Mouse (Mus musculus) small intestine, adult 2 months (tissue): ENCODE data around the gene Olfr631. TPM values are rescaled to one million over a fixed set of nuclear protein-coding genes. Genes with fewer than 3 reads are reported as not detected.
"Not testable (repeated sequence)": the region's sequence is repeated elsewhere in the genome, so short reads cannot be mapped to it uniquely, and the experiment has no call there.

Source experiments
- H3K27ac ChIP-seq: fragments of 200-500 bp; 2 replicates; pipeline ENCODE4 v1.5.1; 2012; ENCODE audit warnings: low read depth, low read length, control low read depth, inconsistent platforms; ENCODE audit not compliant: insufficient read depth
- H3K27me3 ChIP-seq: fragments of 200-500 bp; 2 replicates; pipeline ENCODE4 v1.6.1; 2012; ENCODE audit warnings: mild to moderate bottlenecking, moderate library complexity, low read length, inconsistent platforms; ENCODE audit not compliant: control insufficient read depth, insufficient read depth
- H3K36me3 ChIP-seq: fragments of 200-500 bp; 2 replicates; pipeline ENCODE4 v1.6.1; 2012; ENCODE audit warnings: mild to moderate bottlenecking, low read length, control low read depth, inconsistent platforms; ENCODE audit not compliant: control insufficient read depth, insufficient read depth
- H3K4me1 ChIP-seq: fragments of 200-500 bp; 2 replicates; pipeline ENCODE4 v1.6.1; 2012; ENCODE audit warnings: low read length, inconsistent platforms, mixed read lengths; ENCODE audit not compliant: control insufficient read depth, insufficient read depth, insufficient read length
- H3K4me3 ChIP-seq: fragments of 200-500 bp; 2 replicates; pipeline ENCODE4 v1.5.1; 2012; ENCODE audit warnings: low read depth, mild to moderate bottlenecking, control low read depth, inconsistent platforms, low read length, moderate library complexity
- CTCF ChIP-seq: fragments of 200-500 bp; IDR thresholded peaks from 2 replicates; pipeline ENCODE4 v1.5.1; 2012; ENCODE audit warnings: low read depth, mild to moderate bottlenecking, control low read depth, inconsistent platforms, low read length, moderate library complexity, mixed read lengths; ENCODE audit not compliant: insufficient replicate concordance, insufficient read length; ENCODE audit errors: extremely low read depth
- POLR2A ChIP-seq: fragments of 200-500 bp; IDR thresholded peaks from 2 replicates; pipeline ENCODE4 v1.6.1; 2012; ENCODE audit warnings: low read depth, mild to moderate bottlenecking, control low read depth, inconsistent platforms, low read length, moderate library complexity
- WGBS: fragments of 180-500 bp; shearing (Covaris S2); methylation state at CpG from one replicate; pipeline ENCODE4 v1.1.7; 2018; 5-methylcytosine and 5-hydroxymethylcytosine counted together
- polyA plus RNA-seq: library from polyadenylated mRNA; depleted of rRNA; stranded (reverse); fragments of >200 nt; gene quantifications from 2 replicates; pipeline ENCODE4 v1.2.3, GENCODE M21; 2012; rRNA removed

Gene Olfr631
- polyA plus RNA-seq, 1 experiment: not detected

GRCm38 (mm10) chr7:103934264-103934663, 5.6 kb downstream of the Olfr631 start, which contains the start of gene Olfr632:
Gene Olfr632, plus strand, starts transcription at chr7:103934347.
- Histone ChIP-seq H3K27ac (no peak within 1 kb of the TSS), H3K36me3 (no peaks in the 10 kb centered on the region), H3K27me3 (no peaks in the 10 kb centered on the region), H3K4me3 (no peak within 1 kb of the TSS), H3K4me1 (no peaks in the 10 kb centered on the region)
- no peak for TF ChIP-seq POLR2A
- no peak for TF ChIP-seq CTCF
- WGBS: 67% methylated on average over 2 of the region's 2 CpGs

GRCm38 (mm10) chr7:103942730-103943129, 14.1 kb downstream of the Olfr631 start:
- no peaks in the 10 kb centered on the region for H3K4me1 ChIP-seq
- H3K36me3 ChIP-seq: no peaks in the 10 kb centered on the region
- no peaks in the 10 kb centered on the region for H3K27me3 ChIP-seq
- H3K27ac ChIP-seq: no peak overlapping the region
- 16% methylated on average over 2 of the region's 2 CpGs for WGBS
- peak; percentile 53; the same call in 1 of the 2 replicates for TF ChIP-seq CTCF
- no peak for TF ChIP-seq POLR2A
- no peak overlapping the region for H3K4me3 ChIP-seq

- TF ChIP-seq CTCF: no peak
- TF ChIP-seq POLR2A: no peak
- Histone ChIP-seq H3K27ac (no peak within 1 kb of the TSS), H3K4me3 (no peak within 1 kb of the TSS), H3K36me3 (no peaks in the 10 kb centered on the region), H3K4me1 (no peaks in the 10 kb centered on the region), H3K27me3 (no peaks in the 10 kb centered on the region)
Measured at GRCm38 (mm10) chr7:103944137-103944536, 15.5 kb downstream of the Olfr631 start, which contains the start of gene Olfr633. Gene Olfr633, plus strand, starts transcription at chr7:103944437.

- not testable (repeated sequence) for H3K36me3 ChIP-seq, H3K4me1 ChIP-seq, H3K4me3 ChIP-seq, H3K27me3 ChIP-seq, H3K27ac ChIP-seq
- 95% methylated on average over 22 of the region's 22 CpGs for WGBS
Measured at GRCm38 (mm10) chr7:103966873-103967272, 38.2 kb downstream of the Olfr631 start.

GRCm38 (mm10) chr7:103970852-103971251, 42.2 kb downstream of the Olfr631 start, which contains the start of gene Olfr635:
Gene Olfr635, plus strand, starts transcription at chr7:103971152.
- Histone ChIP-seq H3K27me3 (no peaks in the 10 kb centered on the region), H3K36me3 (no peaks in the 10 kb centered on the region), H3K4me3 (no peak within 1 kb of the TSS), H3K27ac (no peak within 1 kb of the TSS), H3K4me1 (no peaks in the 10 kb centered on the region)
- TF ChIP-seq CTCF (no peak), POLR2A (no peak)
- 70% methylated on average over 1 of the region's 1 CpGs for WGBS

- Histone ChIP-seq H3K27me3 (no peaks in the 10 kb centered on the region), H3K36me3 (no peaks in the 10 kb centered on the region), H3K27ac (no peak overlapping the region), H3K4me1 (no peaks in the 10 kb centered on the region), H3K4me3 (no peak overlapping the region)
- no peak for TF ChIP-seq POLR2A
- no peak for TF ChIP-seq CTCF
- 40% methylated on average over 1 of the region's 1 CpGs for WGBS
Measured at GRCm38 (mm10) chr7:103971782-103972181, 43.2 kb downstream of the Olfr631 start.

Other genes with a start within 250 kb of the Olfr631 start
- gene Olfr625-ps1, start 246.1 kb upstream of the Olfr631 start, polyA plus RNA-seq: not detected in 2 replicates
- not detected in 2 replicates for gene Olfr243, start 214.2 kb upstream of the Olfr631 start, polyA plus RNA-seq
- gene Olfr628, start 198.5 kb upstream of the Olfr631 start, polyA plus RNA-seq: not detected in 2 replicates
- not detected in 2 replicates for gene Olfr629, start 183.9 kb upstream of the Olfr631 start, polyA plus RNA-seq
- not detected in 2 replicates for gene Olfr630, start 171.5 kb upstream of the Olfr631 start, polyA plus RNA-seq
- gene Olfr69, start 157.2 kb upstream of the Olfr631 start, polyA plus RNA-seq: not detected in 2 replicates
- not detected in 2 replicates for gene Olfr68, start 149.1 kb upstream of the Olfr631 start, polyA plus RNA-seq
- not detected in 2 replicates for gene Olfr67, start 137.0 kb upstream of the Olfr631 start, polyA plus RNA-seq
- gene Hbb-bt, start 114.8 kb upstream of the Olfr631 start, polyA plus RNA-seq: 7.2 and 8.9 TPM in 2 replicates
- gene Hbb-bs, start 100.7 kb upstream of the Olfr631 start, polyA plus RNA-seq: 59.9 and 74.9 TPM in 2 replicates
- not detected in 2 replicates for gene Hbb-bh2, start 88.3 kb upstream of the Olfr631 start, polyA plus RNA-seq
- not detected in 2 replicates for gene Hbb-bh1, start 85.7 kb upstream of the Olfr631 start, polyA plus RNA-seq
- gene Hbb-y, start 75.6 kb upstream of the Olfr631 start, polyA plus RNA-seq: not detected in 2 replicates
- gene Olfr66, start 42.6 kb upstream of the Olfr631 start, polyA plus RNA-seq: not detected in 2 replicates
- gene Olfr64, start 34.3 kb upstream of the Olfr631 start, polyA plus RNA-seq: not detected in 2 replicates
- gene Olfr65, start 25.3 kb upstream of the Olfr631 start, polyA plus RNA-seq: not detected in 2 replicates
- not detected in 2 replicates for gene Olfr632, start 5.5 kb downstream of the Olfr631 start, polyA plus RNA-seq
- not detected in 2 replicates for gene Olfr633, start 15.6 kb downstream of the Olfr631 start, polyA plus RNA-seq
- not detected in 2 replicates for gene Olfr635, start 42.3 kb downstream of the Olfr631 start, polyA plus RNA-seq
- not detected in 2 replicates for gene Olfr638, start 69.9 kb downstream of the Olfr631 start, polyA plus RNA-seq
- gene Olfr639, start 88.5 kb downstream of the Olfr631 start, polyA plus RNA-seq: not detected in 2 replicates
- not detected in 2 replicates for gene Olfr640, start 96.7 kb downstream of the Olfr631 start, polyA plus RNA-seq
- gene Olfr641, start 106.6 kb downstream of the Olfr631 start, polyA plus RNA-seq: not detected in 2 replicates
- gene Olfr642, start 123.8 kb downstream of the Olfr631 start, polyA plus RNA-seq: not detected in 2 replicates
- gene 4930516K23Rik, start 132.6 kb downstream of the Olfr631 start, polyA plus RNA-seq: not detected in 2 replicates
- not detected in 2 replicates for gene Olfr644, start 143.0 kb downstream of the Olfr631 start, polyA plus RNA-seq
- not detected in 2 replicates for gene Olfr645, start 156.6 kb downstream of the Olfr631 start, polyA plus RNA-seq
- gene Olfr646, start 176.0 kb downstream of the Olfr631 start, polyA plus RNA-seq: not detected in 2 replicates
- not detected in 2 replicates for gene Ubqln5, start 201.0 kb downstream of the Olfr631 start, polyA plus RNA-seq
- gene Olfr643, start 208.6 kb downstream of the Olfr631 start, polyA plus RNA-seq: not detected in 2 replicates
- not detected in 2 replicates for gene Ubqln3, start 214.5 kb downstream of the Olfr631 start, polyA plus RNA-seq
- gene Ubqlnl, start 221.7 kb downstream of the Olfr631 start, polyA plus RNA-seq: not detected in 2 replicates
- gene Olfm5, start 236.0 kb downstream of the Olfr631 start, polyA plus RNA-seq: not detected in 2 replicates